Mouse (Mus musculus): ENCODE results near the gene Rad9b. TPM values are rescaled to one million over a fixed set of nuclear protein-coding genes. Genes with fewer than 3 reads are reported as not detected.

Gene Rad9b
- polyA plus RNA-seq, 2 experiments, result 2.3 to 2.7 TPM

DNA sequence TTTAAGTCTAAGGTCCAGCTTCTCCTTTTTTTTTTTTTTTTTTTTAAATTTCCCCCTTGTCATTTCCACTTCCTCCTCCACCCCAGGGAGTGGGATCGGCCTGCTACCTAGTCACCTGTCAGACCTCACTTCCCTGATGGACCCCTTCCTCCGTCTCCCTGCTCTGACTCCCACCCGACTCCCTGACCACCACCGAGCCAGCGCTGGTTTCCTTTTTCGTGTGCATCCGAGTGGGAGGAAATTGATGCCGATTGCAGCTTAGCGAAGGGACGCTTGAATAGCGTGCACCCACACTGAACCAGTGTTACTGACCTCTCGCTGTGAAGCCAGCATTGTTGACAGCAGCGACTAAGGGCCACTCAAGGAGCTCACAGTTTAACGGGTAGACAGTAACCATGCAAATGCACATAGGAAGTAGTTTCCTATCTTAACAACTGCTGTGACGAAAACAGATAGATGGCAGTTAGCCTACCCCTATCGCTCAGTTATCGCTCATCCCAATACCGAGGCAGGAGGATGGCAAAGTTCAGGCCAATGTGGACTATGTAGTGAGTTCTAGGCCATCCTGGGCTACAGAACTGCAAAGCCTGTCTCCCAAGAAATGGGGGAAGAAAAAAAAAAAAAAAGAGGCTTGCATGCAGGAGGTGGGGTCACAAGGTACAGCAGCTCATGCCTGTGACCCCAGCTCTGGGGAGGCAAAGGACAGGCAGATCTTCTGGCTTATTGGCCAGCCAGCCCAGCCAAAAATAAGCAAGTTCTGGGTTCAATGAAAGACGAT is 38.4 kb upstream of the Rad9b start:
- 3% methylated on average over 19 of the region's 19 CpGs for WGBS (ENCODE audit: insufficient replicate concordance)
- peak overlapping the region; percentile 81 for H3K4me2 ChIP-seq (ENCODE audit: low read depth)
- no peak for TF ChIP-seq EP300 (IDR thresholded peaks at IDR 0.05; ENCODE audit: low read depth)
- no peak for TF ChIP-seq CTCF (IDR thresholded peaks at IDR 0.05; ENCODE audit: low read depth)
- H3K9ac ChIP-seq (replicated peaks), result peak overlapping the region; percentile 77
- peak in 1 of 3 experiments; percentile 9 for DNase-seq (ENCODE audit: low read depth in 3 of 3, low spot score in 3 of 3)
- H3K27ac ChIP-seq, result peak overlapping the region; percentile 60
- ATAC-seq (ENCODE audit: insufficient read depth), result peak; percentile 33; the same call in 1 of the 2 replicates
- H3K4me1 ChIP-seq (replicated peaks; ENCODE audit: control insufficient read depth in 2 of 2, insufficient read depth in 2 of 2, low read length in 1 of 2), result peaks cover 8 to 10% of the 10 kb centered on the region in 2 experiments
- H3K4me3 ChIP-seq (ENCODE audit: insufficient read depth in 1 of 2, low read depth in 2 of 2, low read length in 2 of 2), result peak overlapping the region; percentile 78 to 98
- peaks cover 6% of the 10 kb centered on the region for H3K36me3 ChIP-seq (replicated peaks; ENCODE audit: control insufficient read depth, insufficient read depth, low read depth)
- H3K27me3 ChIP-seq (ENCODE audit: control insufficient read depth, insufficient read depth, low read length), result no peaks in the 10 kb centered on the region
- H3K9me3 ChIP-seq (ENCODE audit: control insufficient read depth, low read length), result no peaks in the 10 kb centered on the region

DNA sequence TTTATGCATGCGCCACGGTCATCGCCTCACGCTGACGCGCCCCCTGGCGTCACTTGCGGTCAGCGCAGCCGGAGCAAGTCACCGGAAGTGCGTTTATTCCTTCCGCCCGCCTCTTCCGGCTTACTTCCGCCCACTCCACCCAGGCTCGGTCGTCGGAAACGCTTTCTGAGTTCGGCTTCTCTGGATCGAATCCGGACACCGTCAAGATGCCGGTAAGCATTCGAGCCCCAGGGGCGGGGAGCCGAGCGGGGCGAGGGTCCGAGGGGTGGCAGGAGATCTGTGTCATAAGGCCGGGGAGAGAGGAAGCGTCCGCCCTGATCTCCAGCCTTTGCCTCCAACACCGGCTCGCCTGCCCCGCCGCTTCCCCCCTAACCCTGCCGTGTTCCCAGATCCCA is 37.8 kb upstream of the Rad9b start, which contains the start of gene Arpc3:
TSS of gene Arpc3 (plus strand) at position 93 of the 395 bp plus-strand sequence.
- Histone ChIP-seq H3K4me3 (ENCODE audit: insufficient read depth in 1 of 2, low read depth in 2 of 2, low read length in 2 of 2) (peak within 1 kb of the TSS; percentile 78 to 98), H3K36me3 (replicated peaks; ENCODE audit: control insufficient read depth, insufficient read depth, low read depth) (peaks cover 2% of the 10 kb centered on the region), H3K9ac (replicated peaks) (peak within 1 kb of the TSS; percentile 77), H3K27me3 (ENCODE audit: control insufficient read depth, insufficient read depth, low read length) (no peaks in the 10 kb centered on the region), H3K9me3 (ENCODE audit: control insufficient read depth, low read length) (no peaks in the 10 kb centered on the region), H3K4me1 (replicated peaks; ENCODE audit: control insufficient read depth in 2 of 2, insufficient read depth in 2 of 2, low read length in 1 of 2) (peaks cover 8 to 10% of the 10 kb centered on the region in 2 experiments), H3K4me2 (ENCODE audit: low read depth) (peak within 1 kb of the TSS; percentile 81), H3K27ac (peak within 1 kb of the TSS; percentile 60)
- DNase-seq (ENCODE audit: low read depth in 3 of 3, low spot score in 3 of 3) (peak; percentile 77 to 81 (median 78)), ATAC-seq (ENCODE audit: insufficient read depth) (peak; percentile 88)
- peak; percentile 99 for TF ChIP-seq CTCF (IDR thresholded peaks at IDR 0.05; ENCODE audit: low read depth)
- TF ChIP-seq EP300 (IDR thresholded peaks at IDR 0.05; ENCODE audit: low read depth), result no peak
- under 1% methylated on average over 39 of the region's 39 CpGs for WGBS (ENCODE audit: insufficient replicate concordance)

DNA sequence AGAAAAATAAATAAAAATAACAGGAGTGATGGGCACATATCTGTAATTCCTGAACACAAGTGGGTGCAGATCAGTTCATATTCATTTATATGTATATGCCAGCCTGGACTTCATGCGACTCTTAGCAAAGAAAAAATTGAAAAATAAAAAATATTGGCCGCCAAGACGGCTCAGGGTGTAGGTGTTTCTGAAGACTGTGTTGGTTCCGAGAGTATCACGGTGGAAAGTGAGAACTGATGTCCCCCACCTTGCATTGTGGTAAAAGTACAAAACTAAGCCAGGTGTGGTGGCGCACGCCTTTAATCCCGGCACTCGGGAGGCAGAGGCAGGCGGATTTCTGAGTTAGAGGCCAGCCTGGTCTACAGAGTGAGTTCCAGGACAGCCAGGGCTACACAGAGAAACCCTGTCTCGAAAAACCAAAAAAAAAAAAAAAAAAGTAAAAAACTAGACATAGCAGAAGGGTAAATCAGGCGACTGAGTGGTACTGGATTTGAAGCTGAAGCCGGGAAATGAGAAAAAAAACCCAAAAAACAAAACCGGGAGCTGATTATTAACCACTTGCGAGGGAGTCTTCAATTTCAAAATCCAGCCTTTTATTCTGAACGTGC is 37.2 kb upstream of the Rad9b start:
- Histone ChIP-seq H3K4me1 (replicated peaks; ENCODE audit: control insufficient read depth in 2 of 2, insufficient read depth in 2 of 2, low read length in 1 of 2) (peaks cover 8 to 10% of the 10 kb centered on the region in 2 experiments), H3K9ac (replicated peaks) (no peak overlapping the region), H3K4me2 (ENCODE audit: low read depth) (peak overlapping the region; percentile 81), H3K27ac (no peak overlapping the region), H3K4me3 (ENCODE audit: insufficient read depth in 1 of 2, low read depth in 2 of 2, low read length in 2 of 2) (peak overlapping the region in 1 of 2 experiments; percentile 78; a peak in 2 of 4 replicates), H3K9me3 (ENCODE audit: control insufficient read depth, low read length) (no peaks in the 10 kb centered on the region), H3K36me3 (replicated peaks; ENCODE audit: control insufficient read depth, insufficient read depth, low read depth) (no peaks in the 10 kb centered on the region; the same call in 1 of the 2 replicates), H3K27me3 (ENCODE audit: control insufficient read depth, insufficient read depth, low read length) (no peaks in the 10 kb centered on the region)
- WGBS (ENCODE audit: insufficient replicate concordance), result 43% methylated on average over 15 of the region's 16 CpGs
- TF ChIP-seq EP300 (IDR thresholded peaks at IDR 0.05; ENCODE audit: low read depth) (no peak; the same call in 1 of the 2 replicates), CTCF (IDR thresholded peaks at IDR 0.05; ENCODE audit: low read depth) (no peak)
- no peak for ATAC-seq (ENCODE audit: insufficient read depth)
- no peak for DNase-seq (ENCODE audit: low read depth in 3 of 3, low spot score in 3 of 3)

DNA sequence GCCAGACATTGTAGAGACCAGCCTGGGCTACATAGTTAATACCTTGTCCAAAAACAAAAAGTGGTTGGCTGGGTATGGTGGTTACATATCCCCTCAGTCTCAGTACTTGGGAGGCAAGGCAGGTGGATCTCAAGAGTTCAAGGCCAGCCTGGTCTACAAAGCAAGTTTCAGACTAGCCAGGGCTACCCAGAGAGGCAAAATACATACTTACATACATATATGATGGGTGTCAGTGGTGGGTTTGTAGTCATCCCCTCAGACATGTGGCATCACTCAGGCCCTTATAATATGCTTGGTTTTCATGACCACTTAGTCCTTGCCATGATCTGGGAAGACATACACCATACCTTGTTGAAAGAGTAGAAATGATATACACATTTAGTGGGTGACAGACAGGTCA is 36.6 kb upstream of the Rad9b start:
- ATAC-seq (ENCODE audit: insufficient read depth) (no peak), DNase-seq (ENCODE audit: low read depth in 3 of 3, low spot score in 3 of 3) (no peak)
- no peak overlapping the region for H3K9ac ChIP-seq (replicated peaks)
- H3K4me3 ChIP-seq (ENCODE audit: insufficient read depth in 1 of 2, low read depth in 2 of 2, low read length in 2 of 2), result no peak overlapping the region
- no peaks in the 10 kb centered on the region for H3K9me3 ChIP-seq (ENCODE audit: control insufficient read depth, low read length)
- no peaks in the 10 kb centered on the region for H3K27me3 ChIP-seq (ENCODE audit: control insufficient read depth, insufficient read depth, low read length)
- H3K4me1 ChIP-seq (replicated peaks; ENCODE audit: control insufficient read depth in 2 of 2, insufficient read depth in 2 of 2, low read length in 1 of 2), result peaks cover 8 to 10% of the 10 kb centered on the region in 2 experiments
- no peaks in the 10 kb centered on the region; the same call in 1 of the 2 replicates for H3K36me3 ChIP-seq (replicated peaks; ENCODE audit: control insufficient read depth, insufficient read depth, low read depth)
- no peak overlapping the region for H3K4me2 ChIP-seq (ENCODE audit: low read depth)
- TF ChIP-seq CTCF (IDR thresholded peaks at IDR 0.05; ENCODE audit: low read depth), result no peak
- no peak for TF ChIP-seq EP300 (IDR thresholded peaks at IDR 0.05; ENCODE audit: low read depth)
- no peak overlapping the region for H3K27ac ChIP-seq

DNA sequence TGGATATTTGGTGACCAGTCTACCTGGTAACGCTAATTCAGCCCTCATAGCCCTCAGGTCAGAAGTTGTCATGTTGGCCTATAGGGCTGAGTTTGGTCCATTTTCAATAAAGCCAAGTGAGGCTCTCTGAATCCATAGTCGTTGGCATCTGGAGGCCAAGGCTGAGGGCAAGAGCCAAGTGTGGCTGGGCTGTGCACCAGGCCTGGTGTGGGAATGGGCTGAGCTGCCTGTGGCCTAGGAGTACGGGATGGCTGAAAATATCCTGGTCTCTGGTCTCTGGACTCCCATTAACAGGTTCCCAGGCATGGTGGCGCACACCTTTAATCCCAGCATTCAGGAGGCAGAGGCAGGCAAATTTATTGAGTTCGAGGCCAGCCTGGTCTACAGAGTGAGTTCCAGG is 36.0 kb upstream of the Rad9b start:
- no peak overlapping the region for H3K4me2 ChIP-seq (ENCODE audit: low read depth)
- TF ChIP-seq EP300 (IDR thresholded peaks at IDR 0.05; ENCODE audit: low read depth) (no peak), CTCF (IDR thresholded peaks at IDR 0.05; ENCODE audit: low read depth) (no peak)
- H3K4me1 ChIP-seq (replicated peaks; ENCODE audit: control insufficient read depth in 2 of 2, insufficient read depth in 2 of 2, low read length in 1 of 2), result peaks cover 8 to 10% of the 10 kb centered on the region in 2 experiments
- WGBS (ENCODE audit: insufficient replicate concordance), result 77% methylated on average over 5 of the region's 5 CpGs
- no peak for ATAC-seq (ENCODE audit: insufficient read depth)
- H3K9ac ChIP-seq (replicated peaks), result no peak overlapping the region
- no peak overlapping the region for H3K4me3 ChIP-seq (ENCODE audit: insufficient read depth in 1 of 2, low read depth in 2 of 2, low read length in 2 of 2)
- H3K36me3 ChIP-seq (replicated peaks; ENCODE audit: control insufficient read depth, insufficient read depth, low read depth), result no peaks in the 10 kb centered on the region; the same call in 1 of the 2 replicates
- no peaks in the 10 kb centered on the region for H3K27me3 ChIP-seq (ENCODE audit: control insufficient read depth, insufficient read depth, low read length)
- H3K27ac ChIP-seq, result no peak overlapping the region
- H3K9me3 ChIP-seq (ENCODE audit: control insufficient read depth, low read length), result no peaks in the 10 kb centered on the region
- no peak for DNase-seq (ENCODE audit: low read depth in 3 of 3, low spot score in 3 of 3)
